Mouse (Mus musculus) heart, postnatal 0 days (tissue): Measurements from ENCODE around the gene Myo1d.

ENCODE experiments used
- CTCF ChIP-seq: IDR thresholded peaks from 2 replicates; pipeline ENCODE4 v1.5.1; 2016; ENCODE audit warnings: antibody characterized with exemption, control low read depth, low read depth
- EP300 ChIP-seq: IDR thresholded peaks from 2 replicates; pipeline ENCODE4 v1.6.1; 2016; ENCODE audit warnings: antibody characterized with exemption, low read depth

GRCm38 (mm10) chr11:80682745-80683144, 97.1 kb downstream of the Myo1d start:
- TF ChIP-seq CTCF (no peak), EP300 (no peak)
